Mouse (Mus musculus): ENCODE measurements around the gene Krt33a. TPM values are rescaled to one million over a fixed set of nuclear protein-coding genes. Genes with fewer than 3 reads are reported as not detected.

Gene Krt33a
- polyA plus RNA-seq, 1 experiment: not detected

- TF ChIP-seq CEBPB (IDR thresholded peaks at IDR 0.05; ENCODE audit: insufficient read depth, poor library complexity, severe bottlenecking) (no peak), POLR2AphosphoS2 (IDR thresholded peaks at IDR 0.05; ENCODE audit: insufficient read length, low read depth) (no peak), MYOD1 (IDR thresholded peaks at IDR 0.05; ENCODE audit: control insufficient read depth in 1 of 3, insufficient read length in 2 of 3, low read depth in 2 of 3) (no peak), TCF3 (IDR thresholded peaks at IDR 0.05; ENCODE audit: insufficient read length, low read depth) (no peak), POLR2A (IDR thresholded peaks at IDR 0.05; ENCODE audit: insufficient read length, low read depth) (no peak), SRF (IDR thresholded peaks at IDR 0.05; ENCODE audit: control insufficient read depth, insufficient read length, low read depth) (no peak), MAX (IDR thresholded peaks at IDR 0.05; ENCODE audit: low read depth) (no peak), REST (IDR thresholded peaks at IDR 0.05; ENCODE audit: insufficient read depth, insufficient read length) (no peak), TCF12 (IDR thresholded peaks at IDR 0.05; ENCODE audit: insufficient read depth, poor library complexity, severe bottlenecking) (no peak), MYOG (IDR thresholded peaks at IDR 0.05; ENCODE audit: control insufficient read depth in 1 of 3, insufficient read depth in 1 of 3, insufficient read length in 2 of 3, low read depth in 2 of 3) (no peak), USF1 (IDR thresholded peaks at IDR 0.05; ENCODE audit: low read depth) (no peak), E2F4 (IDR thresholded peaks at IDR 0.05; ENCODE audit: insufficient read depth) (no peak)
- Histone ChIP-seq H3K4me2 (ENCODE audit: low read depth) (no peak overlapping the region), H3K79me2 (ENCODE audit: control insufficient read depth, insufficient read depth) (no peaks in the 10 kb centered on the region), H3K27me3 (ENCODE audit: control insufficient read depth, insufficient read depth, insufficient read length) (no peaks in the 10 kb centered on the region), H3K36me3 (ENCODE audit: control insufficient read depth, insufficient read depth) (no peaks in the 10 kb centered on the region), H3K4me3 (no peak overlapping the region), H3ac (ENCODE audit: control insufficient read depth, insufficient read length) (no peak overlapping the region)
Observed at GRCm38 (mm10) chr11:100006624-100007023, 9.4 kb downstream of the Krt33a start.

GRCm38 (mm10) chr11:100005905-100006304 is 10.1 kb downstream of the Krt33a start:
- H3ac ChIP-seq (ENCODE audit: control insufficient read depth, insufficient read length): no peak overlapping the region
- no peak overlapping the region for H3K4me2 ChIP-seq (ENCODE audit: low read depth)
- H3K27me3 ChIP-seq (ENCODE audit: control insufficient read depth, insufficient read depth, insufficient read length): no peaks in the 10 kb centered on the region
- no peaks in the 10 kb centered on the region for H3K36me3 ChIP-seq (ENCODE audit: control insufficient read depth, insufficient read depth)
- H3K79me2 ChIP-seq (ENCODE audit: control insufficient read depth, insufficient read depth): no peaks in the 10 kb centered on the region
- no peak overlapping the region for H3K4me3 ChIP-seq
- TF ChIP-seq TCF12 (IDR thresholded peaks at IDR 0.05; ENCODE audit: insufficient read depth, poor library complexity, severe bottlenecking): no peak
- no peak for TF ChIP-seq POLR2AphosphoS2 (IDR thresholded peaks at IDR 0.05; ENCODE audit: insufficient read length, low read depth)
- no peak for TF ChIP-seq POLR2A (IDR thresholded peaks at IDR 0.05; ENCODE audit: insufficient read length, low read depth)

GRCm38 (mm10) chr11:100004846-100005245 is 11.2 kb downstream of the Krt33a start:
- H3ac ChIP-seq (ENCODE audit: control insufficient read depth, insufficient read length): no peak overlapping the region
- H3K27me3 ChIP-seq (ENCODE audit: control insufficient read depth, insufficient read depth, insufficient read length): no peaks in the 10 kb centered on the region
- no peaks in the 10 kb centered on the region for H3K36me3 ChIP-seq (ENCODE audit: control insufficient read depth, insufficient read depth)
- no peak overlapping the region for H3K4me3 ChIP-seq
- no peak overlapping the region for H3K4me2 ChIP-seq (ENCODE audit: low read depth)
- H3K79me2 ChIP-seq (ENCODE audit: control insufficient read depth, insufficient read depth): no peaks in the 10 kb centered on the region
- no peak for TF ChIP-seq USF1 (IDR thresholded peaks at IDR 0.05; ENCODE audit: low read depth)
- TF ChIP-seq CEBPB (IDR thresholded peaks at IDR 0.05; ENCODE audit: insufficient read depth, poor library complexity, severe bottlenecking): no peak
- TF ChIP-seq MAX (IDR thresholded peaks at IDR 0.05; ENCODE audit: low read depth): no peak
- no peak for TF ChIP-seq E2F4 (IDR thresholded peaks at IDR 0.05; ENCODE audit: insufficient read depth)
- no peak for TF ChIP-seq POLR2A (IDR thresholded peaks at IDR 0.05; ENCODE audit: insufficient read length, low read depth)
- no peak for TF ChIP-seq MYOD1 (IDR thresholded peaks at IDR 0.05; ENCODE audit: control insufficient read depth in 1 of 3, insufficient read length in 2 of 3, low read depth in 2 of 3)
- TF ChIP-seq TCF12 (IDR thresholded peaks at IDR 0.05; ENCODE audit: insufficient read depth, poor library complexity, severe bottlenecking): no peak
- TF ChIP-seq TCF3 (IDR thresholded peaks at IDR 0.05; ENCODE audit: insufficient read length, low read depth): no peak

GRCm38 (mm10) chr11:99999091-99999490 is 16.9 kb downstream of the Krt33a start:
- no peaks in the 10 kb centered on the region for H3K36me3 ChIP-seq (ENCODE audit: control insufficient read depth, insufficient read depth)
- H3ac ChIP-seq (ENCODE audit: control insufficient read depth, insufficient read length): no peak overlapping the region
- H3K4me2 ChIP-seq (ENCODE audit: low read depth): no peak overlapping the region
- H3K27me3 ChIP-seq (ENCODE audit: control insufficient read depth, insufficient read depth, insufficient read length): peaks cover 19% of the 10 kb centered on the region
- H3K79me2 ChIP-seq (ENCODE audit: control insufficient read depth, insufficient read depth): no peaks in the 10 kb centered on the region
- no peak for TF ChIP-seq REST (IDR thresholded peaks at IDR 0.05; ENCODE audit: insufficient read depth, insufficient read length)
- TF ChIP-seq POLR2AphosphoS2 (IDR thresholded peaks at IDR 0.05; ENCODE audit: insufficient read length, low read depth): no peak
- TF ChIP-seq TCF3 (IDR thresholded peaks at IDR 0.05; ENCODE audit: insufficient read length, low read depth): no peak
- no peak for TF ChIP-seq TCF12 (IDR thresholded peaks at IDR 0.05; ENCODE audit: insufficient read depth, poor library complexity, severe bottlenecking)
- TF ChIP-seq CEBPB (IDR thresholded peaks at IDR 0.05; ENCODE audit: insufficient read depth, poor library complexity, severe bottlenecking): no peak
- TF ChIP-seq USF1 (IDR thresholded peaks at IDR 0.05; ENCODE audit: low read depth): no peak
- TF ChIP-seq MYOG (IDR thresholded peaks at IDR 0.05; ENCODE audit: control insufficient read depth in 1 of 3, insufficient read depth in 1 of 3, insufficient read length in 2 of 3, low read depth in 2 of 3): no peak
- no peak for TF ChIP-seq E2F4 (IDR thresholded peaks at IDR 0.05; ENCODE audit: insufficient read depth)
- TF ChIP-seq SRF (IDR thresholded peaks at IDR 0.05; ENCODE audit: control insufficient read depth, insufficient read length, low read depth): no peak
- no peak for TF ChIP-seq MYOD1 (IDR thresholded peaks at IDR 0.05; ENCODE audit: control insufficient read depth in 1 of 3, insufficient read length in 2 of 3, low read depth in 2 of 3)
- TF ChIP-seq POLR2A (IDR thresholded peaks at IDR 0.05; ENCODE audit: insufficient read length, low read depth): no peak
- TF ChIP-seq MAX (IDR thresholded peaks at IDR 0.05; ENCODE audit: low read depth): no peak
- no peak overlapping the region for H3K4me3 ChIP-seq

- Histone ChIP-seq H3K4me3 (no peak overlapping the region), H3K4me2 (ENCODE audit: low read depth) (no peak overlapping the region), H3K79me2 (ENCODE audit: control insufficient read depth, insufficient read depth) (no peaks in the 10 kb centered on the region), H3K36me3 (ENCODE audit: control insufficient read depth, insufficient read depth) (no peaks in the 10 kb centered on the region), H3K27me3 (ENCODE audit: control insufficient read depth, insufficient read depth, insufficient read length) (peaks cover 37% of the 10 kb centered on the region), H3ac (ENCODE audit: control insufficient read depth, insufficient read length) (no peak overlapping the region)
- TF ChIP-seq SRF (IDR thresholded peaks at IDR 0.05; ENCODE audit: control insufficient read depth, insufficient read length, low read depth) (no peak), MAX (IDR thresholded peaks at IDR 0.05; ENCODE audit: low read depth) (no peak), MYOG (IDR thresholded peaks at IDR 0.05; ENCODE audit: control insufficient read depth in 1 of 3, insufficient read depth in 1 of 3, insufficient read length in 2 of 3, low read depth in 2 of 3) (no peak), MYOD1 (IDR thresholded peaks at IDR 0.05; ENCODE audit: control insufficient read depth in 1 of 3, insufficient read length in 2 of 3, low read depth in 2 of 3) (no peak), E2F4 (IDR thresholded peaks at IDR 0.05; ENCODE audit: insufficient read depth) (no peak), TCF12 (IDR thresholded peaks at IDR 0.05; ENCODE audit: insufficient read depth, poor library complexity, severe bottlenecking) (no peak), USF1 (IDR thresholded peaks at IDR 0.05; ENCODE audit: low read depth) (no peak), POLR2AphosphoS2 (IDR thresholded peaks at IDR 0.05; ENCODE audit: insufficient read length, low read depth) (no peak), TCF3 (IDR thresholded peaks at IDR 0.05; ENCODE audit: insufficient read length, low read depth) (no peak), REST (IDR thresholded peaks at IDR 0.05; ENCODE audit: insufficient read depth, insufficient read length) (no peak), CEBPB (IDR thresholded peaks at IDR 0.05; ENCODE audit: insufficient read depth, poor library complexity, severe bottlenecking) (no peak), POLR2A (IDR thresholded peaks at IDR 0.05; ENCODE audit: insufficient read length, low read depth) (no peak)
Observed at GRCm38 (mm10) chr11:99994384-99994661, 21.7 kb downstream of the Krt33a start.
